Mouse (Mus musculus) intestine, embryonic 14.5 days (tissue): Measurements from ENCODE around the gene Cckbr. TPM values are rescaled to one million over a fixed set of nuclear protein-coding genes. Genes with fewer than 3 reads are reported as not detected.
"Not testable (repeated sequence)": the region's sequence is repeated elsewhere in the genome, so short reads cannot be mapped to it uniquely, and the experiment has no call there.

ENCODE experiments used
- ATAC-seq: fragments of 200-750 bp; cut with Nextera tagmentation; replicated peaks from 2 replicates; pipeline ENCODE4 v1.8.0; 2017; ENCODE audit warnings: low read depth, moderate number of reproducible peaks, moderate TSS enrichment, moderate library complexity; ENCODE audit not compliant: low FRiP score, low TSS enrichment
- DNase-seq: peaks from one replicate; pipeline ENCODE4 v3.0.0-alpha.2; 2018; ENCODE audit warnings: low spot score
- H3K27ac ChIP-seq: fragments of 300-500 bp; sonication (generic); 2 replicates; pipeline ENCODE4 v1.5.1; 2014; ENCODE audit warnings: low read depth, mild to moderate bottlenecking, control low read depth
- H3K27me3 ChIP-seq: fragments of 300-500 bp; sonication (generic); replicated peaks from 2 replicates; pipeline ENCODE4 v1.6.1; 2014; ENCODE audit warnings: low read length, control low read depth; ENCODE audit not compliant: control insufficient read depth, insufficient read depth
- H3K36me3 ChIP-seq: fragments of 300-500 bp; sonication (generic); 2 replicates; pipeline ENCODE4 v1.6.1; 2014; ENCODE audit warnings: low read length, control low read depth; ENCODE audit not compliant: control insufficient read depth, insufficient read depth
- H3K4me1 ChIP-seq: fragments of 300-500 bp; sonication (generic); replicated peaks from 2 replicates; pipeline ENCODE4 v1.6.1; 2014; ENCODE audit warnings: low read length, control low read depth, mixed read lengths; ENCODE audit not compliant: control insufficient read depth, insufficient read depth
- H3K4me2 ChIP-seq: fragments of 300-500 bp; sonication (generic); 2 replicates; pipeline ENCODE4 v1.6.1; 2014; ENCODE audit warnings: low read length
- H3K4me3 ChIP-seq: fragments of 300-500 bp; sonication (generic); 2 replicates; pipeline ENCODE4 v1.5.1; 2014; ENCODE audit warnings: low read depth, low read length, control low read depth, mixed read lengths
- H3K9ac ChIP-seq: fragments of 300-500 bp; sonication (generic); 2 replicates; pipeline ENCODE4 v1.6.1; 2014; ENCODE audit warnings: mild to moderate bottlenecking, low read length
- H3K9me3 ChIP-seq: fragments of 300-500 bp; sonication (generic); 2 replicates; pipeline ENCODE4 v1.6.1; 2016; ENCODE audit warnings: low read length, control low read depth; ENCODE audit not compliant: control insufficient read depth
- WGBS: fragments of 180-500 bp; shearing (Covaris S2); extraction: QIAGEN DNeasy Blood & Tissue Kit; methylation state at CpG from one replicate; pipeline ENCODE4 v1.1.7; 2014; 5-methylcytosine and 5-hydroxymethylcytosine counted together
- polyA plus RNA-seq: library from polyadenylated mRNA; unstranded; fragments of >200 nt; fragmentation: Nextera tagmentation; extraction: Ambion mirVana; gene quantifications from 2 replicates; pipeline ENCODE4 v1.2.1, GENCODE M21; 2014

The Cckbr gene
- polyA plus RNA-seq, 1 experiment from 2014 or later: 0.34 TPM

DNA sequence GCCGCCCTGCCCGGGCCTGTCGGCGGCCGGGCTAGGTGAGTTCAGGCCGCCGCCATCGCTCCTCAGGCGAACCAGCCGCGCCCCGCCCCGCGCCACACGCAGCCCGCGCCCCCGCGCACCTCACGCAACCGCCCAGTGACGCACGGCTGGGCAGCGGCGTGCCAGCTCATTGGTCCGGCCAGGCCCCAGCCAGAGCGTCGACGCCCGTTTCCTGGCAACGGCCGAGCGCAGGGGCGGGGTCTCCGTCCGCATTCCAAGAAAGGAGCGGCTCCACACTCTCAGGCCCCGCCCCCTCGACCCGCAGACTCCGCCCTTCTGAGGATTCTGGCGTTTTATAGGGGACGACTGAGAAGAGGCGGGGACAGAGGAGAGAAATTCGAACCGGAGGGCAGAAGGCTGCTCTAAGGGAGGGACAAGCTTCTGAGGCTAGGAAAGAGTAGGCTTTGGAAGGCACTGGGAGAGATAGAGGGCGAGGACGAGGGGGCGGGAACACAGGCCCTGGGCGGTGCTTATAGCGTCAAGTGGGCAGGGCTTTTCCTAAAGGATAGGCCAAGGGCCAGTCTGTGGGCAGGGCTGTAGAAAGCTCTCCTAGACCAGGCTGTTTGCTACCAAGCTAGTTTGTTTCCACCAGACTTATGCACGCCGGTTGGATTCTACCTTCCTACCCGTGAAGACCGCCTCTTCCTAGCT is 25.5 kb upstream of the Cckbr start, which contains the start of gene Fam160a2:
TSS of gene Fam160a2 (minus strand) at position 120 of the 690 bp plus-strand sequence.
- peak within 1 kb of the TSS; percentile 68 for H3K27ac ChIP-seq
- 0% methylated on average over 47 of the region's 55 CpGs for WGBS

DNA sequence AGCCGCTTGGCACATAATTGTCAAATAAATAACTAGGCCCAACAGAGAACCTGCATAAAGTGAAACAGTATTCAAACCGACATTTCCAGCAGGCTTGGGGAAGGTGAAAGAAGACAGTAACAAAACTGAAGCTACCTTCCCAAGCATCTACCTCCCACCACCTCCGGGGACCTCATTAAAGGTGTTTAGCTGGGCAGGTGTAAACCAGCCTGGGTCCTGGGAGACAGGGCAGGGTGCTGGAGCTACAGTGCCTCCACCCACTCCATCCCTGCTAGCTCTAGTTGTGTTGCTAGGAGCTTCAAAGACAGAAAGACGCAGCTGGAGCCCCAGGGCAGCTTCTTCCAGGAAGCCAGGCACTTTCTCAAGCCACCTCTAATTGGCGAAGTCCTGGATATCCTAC is 21.3 kb upstream of the Cckbr start, which contains the start of gene Cnga4:
TSS of gene Cnga4 (plus strand) at position 301 of the 400 bp plus-strand sequence.
- DNase-seq: no peak
- no peaks in the 10 kb centered on the region for H3K4me1 ChIP-seq

More for the DNA sequence above, 25.5 kb upstream of the Cckbr start, which contains the start of gene Fam160a2:
- Histone ChIP-seq H3K9ac (peak within 1 kb of the TSS; percentile 83), H3K36me3 (no peaks in the 10 kb centered on the region), H3K4me2 (peak within 1 kb of the TSS; percentile 78), H3K4me1 (peaks cover 6% of the 10 kb centered on the region; the same call in 1 of the 2 replicates), H3K9me3 (no peaks in the 10 kb centered on the region), H3K4me3 (peak within 1 kb of the TSS; percentile 67), H3K27me3 (no peaks in the 10 kb centered on the region)
- peak; percentile 99 for DNase-seq
- ATAC-seq: peak; percentile 99

DNA sequence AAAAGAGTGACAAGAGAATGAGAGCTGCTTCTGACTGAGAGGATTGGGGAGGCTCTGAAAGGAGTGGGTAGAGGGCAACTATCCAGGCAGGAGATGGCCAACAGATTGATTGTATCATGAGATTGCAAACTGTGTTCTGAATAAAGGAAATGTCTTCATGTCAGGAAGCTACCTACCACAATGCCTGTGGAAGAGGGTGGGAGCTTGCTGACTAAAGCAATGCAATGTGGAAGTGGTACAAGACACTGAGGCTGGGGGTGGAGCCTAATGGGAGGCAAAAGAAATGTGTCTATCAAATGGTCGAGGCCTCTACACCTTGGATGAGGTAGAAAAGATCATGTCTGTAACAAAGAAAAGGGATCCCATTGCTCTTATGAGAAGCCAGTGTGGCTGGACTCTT is 19.2 kb upstream of the Cckbr start:
- 66% methylated on average over 1 of the region's 1 CpGs for WGBS
- no peak overlapping the region for H3K4me3 ChIP-seq
- no peak overlapping the region for H3K4me2 ChIP-seq
- H3K27me3 ChIP-seq: no peaks in the 10 kb centered on the region
- no peak for ATAC-seq
- no peak overlapping the region for H3K27ac ChIP-seq
- no peak overlapping the region for H3K9ac ChIP-seq
- H3K4me1 ChIP-seq: no peaks in the 10 kb centered on the region
- DNase-seq: no peak
- H3K36me3 ChIP-seq: no peaks in the 10 kb centered on the region
- H3K9me3 ChIP-seq: no peaks in the 10 kb centered on the region

More for the DNA sequence above, 21.3 kb upstream of the Cckbr start, which contains the start of gene Cnga4:
- no peak within 1 kb of the TSS for H3K4me2 ChIP-seq
- H3K4me3 ChIP-seq: no peak within 1 kb of the TSS
- ATAC-seq: no peak
- no peaks in the 10 kb centered on the region for H3K36me3 ChIP-seq
- H3K27ac ChIP-seq: no peak within 1 kb of the TSS
- no peak within 1 kb of the TSS for H3K9ac ChIP-seq
- H3K27me3 ChIP-seq: no peaks in the 10 kb centered on the region
- no peaks in the 10 kb centered on the region for H3K9me3 ChIP-seq
- 68% methylated on average over 5 of the region's 5 CpGs for WGBS

DNA sequence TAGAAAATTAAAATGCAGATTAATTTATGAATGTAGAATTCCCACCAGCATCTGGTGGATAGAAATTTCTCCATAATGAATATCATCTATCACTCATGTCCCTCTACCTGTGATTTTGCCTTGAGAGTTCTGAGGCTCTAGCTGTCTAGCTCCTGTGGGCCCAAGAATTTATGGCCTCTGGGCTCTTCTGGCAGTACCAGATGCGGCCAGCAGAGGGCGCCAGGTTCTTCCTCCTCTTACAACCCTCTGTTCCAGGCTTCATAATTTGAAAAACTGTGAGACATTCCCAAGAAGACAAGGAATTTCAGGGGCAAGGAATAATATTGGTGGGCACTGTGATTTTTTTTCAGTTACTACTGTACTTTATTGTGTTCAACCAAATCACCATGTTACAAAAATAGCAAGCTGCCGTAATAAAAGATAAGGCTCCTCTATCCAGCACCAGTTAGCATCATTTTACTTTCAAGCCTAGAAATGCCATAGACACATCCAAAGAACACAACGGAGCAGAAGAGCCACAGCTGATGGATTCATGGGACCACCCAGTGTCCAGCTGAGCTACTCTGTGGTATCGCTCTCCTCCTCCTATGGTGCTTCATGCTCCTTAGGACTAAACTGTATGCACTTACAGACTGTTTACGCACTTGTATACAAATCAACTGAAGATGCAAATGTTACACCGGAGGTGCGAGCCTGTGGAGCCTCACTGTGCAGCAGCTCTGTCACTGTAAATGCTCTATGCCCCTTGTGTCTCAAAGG is 13.5 kb upstream of the Cckbr start:
- not testable (repeated sequence) for H3K4me2 ChIP-seq, H3K9me3 ChIP-seq, H3K27ac ChIP-seq, H3K4me1 ChIP-seq, H3K4me3 ChIP-seq, H3K36me3 ChIP-seq, ATAC-seq, H3K9ac ChIP-seq, H3K27me3 ChIP-seq
- 50% methylated on average over 8 of the region's 8 CpGs for WGBS
- peak; percentile 93 for DNase-seq

DNA sequence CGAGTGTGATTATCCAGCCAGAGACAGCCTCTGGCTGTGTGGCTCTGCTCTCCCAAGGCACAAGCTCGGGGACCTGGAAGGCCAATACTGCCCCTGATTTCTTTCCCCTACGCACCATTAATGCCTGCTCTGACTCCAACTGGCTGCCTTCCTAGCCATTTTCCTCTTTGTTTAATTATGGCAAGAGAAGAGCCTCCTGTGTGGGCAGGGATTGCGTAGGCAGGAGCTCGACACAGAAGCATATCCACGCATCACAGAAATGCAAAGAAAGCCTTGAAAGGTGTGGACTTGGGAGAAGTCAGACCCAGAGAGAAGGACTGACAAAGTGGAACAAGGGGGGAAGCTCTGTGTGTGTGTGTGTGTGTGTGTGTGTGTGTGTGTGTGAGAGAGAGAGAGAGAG is 11.1 kb upstream of the Cckbr start:
- H3K27me3 ChIP-seq: no peaks in the 10 kb centered on the region
- H3K9me3 ChIP-seq: no peaks in the 10 kb centered on the region
- H3K36me3 ChIP-seq: no peaks in the 10 kb centered on the region
- H3K4me3 ChIP-seq: no peak overlapping the region
- WGBS: 51% methylated on average over 6 of the region's 6 CpGs
- no peak overlapping the region for H3K4me2 ChIP-seq
- no peak overlapping the region for H3K27ac ChIP-seq
- DNase-seq: no peak
- no peak overlapping the region for H3K9ac ChIP-seq
- H3K4me1 ChIP-seq: no peaks in the 10 kb centered on the region
- ATAC-seq: no peak

DNA sequence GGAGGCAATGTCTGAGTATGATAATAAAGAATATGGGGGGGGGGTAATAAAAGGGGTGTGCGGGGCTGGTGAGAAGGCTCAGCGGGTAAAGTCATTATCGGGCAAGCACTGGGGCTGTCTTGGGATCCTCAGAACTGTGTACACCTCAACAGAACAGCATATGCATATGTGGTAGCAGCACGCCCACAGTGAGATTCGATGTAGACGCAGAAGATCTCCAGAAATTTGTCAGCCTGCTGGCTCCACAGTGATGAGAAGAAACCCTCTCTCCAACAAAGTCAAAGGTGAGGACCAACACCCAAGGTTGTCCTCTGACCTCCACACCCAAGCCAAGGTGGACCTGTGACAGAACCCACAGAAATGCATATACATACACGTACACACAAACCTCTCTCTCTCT is 9.0 kb upstream of the Cckbr start:
- Histone ChIP-seq H3K4me2 (no peak overlapping the region), H3K4me3 (no peak overlapping the region), H3K9ac (no peak overlapping the region), H3K27me3 (no peaks in the 10 kb centered on the region), H3K4me1 (no peaks in the 10 kb centered on the region), H3K9me3 (no peaks in the 10 kb centered on the region), H3K36me3 (no peaks in the 10 kb centered on the region), H3K27ac (no peak overlapping the region)
- ATAC-seq: no peak
- no peak for DNase-seq
- WGBS: 89% methylated on average over 7 of the region's 7 CpGs

DNA sequence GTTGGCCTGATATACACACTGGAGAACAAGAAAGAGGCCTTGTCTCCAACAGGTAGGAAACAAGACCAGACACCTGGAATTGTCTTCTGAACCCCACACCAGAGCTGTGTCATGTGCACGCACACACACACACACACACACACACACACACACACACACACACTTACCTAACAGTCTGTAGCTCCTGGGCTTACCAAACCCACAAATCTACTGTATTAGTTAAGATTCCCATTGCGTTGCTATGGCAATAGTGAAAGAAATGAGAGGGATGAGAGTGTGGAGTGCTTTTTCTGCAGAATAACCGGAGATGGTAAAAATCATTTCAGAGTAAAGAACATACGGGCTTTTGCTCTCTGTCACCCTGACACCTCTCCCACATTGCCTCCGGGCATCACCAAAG is 7.4 kb upstream of the Cckbr start:
- Histone ChIP-seq H3K4me3 (no peak overlapping the region), H3K9ac (no peak overlapping the region), H3K27me3 (no peaks in the 10 kb centered on the region), H3K9me3 (no peaks in the 10 kb centered on the region), H3K27ac (no peak overlapping the region), H3K36me3 (no peaks in the 10 kb centered on the region), H3K4me1 (no peaks in the 10 kb centered on the region), H3K4me2 (no peak overlapping the region)
- 85% methylated on average over 5 of the region's 5 CpGs for WGBS
- DNase-seq (no peak), ATAC-seq (no peak)

DNA sequence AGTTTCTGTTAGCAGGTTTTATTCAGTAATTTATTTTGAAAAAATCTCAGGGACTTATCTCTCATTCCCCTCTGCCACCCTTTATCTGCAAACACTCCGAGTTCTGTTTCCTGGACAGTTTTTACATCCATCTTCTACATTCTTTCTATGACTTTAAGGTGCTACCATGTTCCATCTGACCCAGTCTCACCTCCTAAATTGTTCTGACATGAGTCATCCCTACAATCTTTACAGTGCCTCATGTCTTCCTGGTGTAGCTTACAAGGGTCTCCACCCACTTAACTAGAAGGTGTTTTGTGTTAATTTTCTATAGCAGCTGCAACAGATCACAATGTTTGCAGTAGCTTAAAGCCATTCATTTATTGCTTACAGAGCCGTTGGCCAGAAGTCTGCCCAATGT is 4.6 kb upstream of the Cckbr start:
- 14% methylated on average over 2 of the region's 2 CpGs for WGBS
- Histone ChIP-seq H3K27me3 (peaks cover 22% of the 10 kb centered on the region), H3K4me1 (no peaks in the 10 kb centered on the region; the same call in 1 of the 2 replicates), H3K9me3 (no peaks in the 10 kb centered on the region), H3K36me3 (no peaks in the 10 kb centered on the region), H3K27ac (no peak overlapping the region), H3K4me2 (no peak overlapping the region), H3K4me3 (no peak overlapping the region), H3K9ac (no peak overlapping the region)
- ATAC-seq (no peak), DNase-seq (no peak)
